14 mouse cellular contexts compared by ENCODE assay signal in genomic region chr5:122786035-122786819, GRCm38 (mm10). TPM values are rescaled to one million over a fixed set of nuclear protein-coding genes. Genes with fewer than 3 reads are reported as not detected.
A peak's percentile ranks its signal among the peaks of the same experiment; 100 is the strongest.
DNase-seq lines count a peak whose midpoint lies in the region; ATAC-seq lines count a peak whose summit lies in the region.
"Had no signal": no experiment of that assay in that cellular context is flagged by ENCODE, and none has a peak within 500 bp of the region (broad histone marks: within the 10 kb centered on the region; RNA-seq: fewer than 3 reads in every experiment).

No protein-coding gene starts in this region.

- 68% methylated on average over 12 of the region's 12 CpGs for WGBS in hindbrain, embryonic 13.5 days
- WGBS in hindbrain, embryonic 10.5 days: 75% methylated on average over 12 of the region's 12 CpGs
- WGBS in limb, embryonic 10.5 days: 65% methylated on average over 12 of the region's 12 CpGs

- H3K27ac ChIP-seq in hindbrain, embryonic 13.5 days: peak overlapping the region; percentile 40; the same call in 1 of the 2 replicates
- no peak overlapping the region for H3K27ac ChIP-seq in hindbrain, embryonic 10.5 days
- peak overlapping the region; percentile 30; the same call in 1 of the 2 replicates for H3K27ac ChIP-seq in limb, embryonic 10.5 days
- H3K27ac ChIP-seq: kidney, embryonic 15.5 days had no signal

- H3K4me3 ChIP-seq in hindbrain, embryonic 13.5 days: no peak overlapping the region
- H3K4me3 ChIP-seq in hindbrain, embryonic 10.5 days: no peak overlapping the region
- no peak overlapping the region for H3K4me3 ChIP-seq in limb, embryonic 10.5 days
- H3K4me3 ChIP-seq: kidney, embryonic 15.5 days; myocyte had no signal

- H3K36me3 ChIP-seq in hindbrain, embryonic 13.5 days: peaks cover 55% of the 10 kb centered on the region
- H3K36me3 ChIP-seq in hindbrain, embryonic 10.5 days: peaks cover 61% of the 10 kb centered on the region
- H3K36me3 ChIP-seq in limb, embryonic 10.5 days: peaks cover 58% of the 10 kb centered on the region

- no peak overlapping the region for H3K9ac ChIP-seq in hindbrain, embryonic 13.5 days
- H3K9ac ChIP-seq: kidney, embryonic 15.5 days; liver, postnatal 0 days had no signal

- no peaks in the 10 kb centered on the region for H3K27me3 ChIP-seq in hindbrain, embryonic 13.5 days
- no peaks in the 10 kb centered on the region for H3K27me3 ChIP-seq in hindbrain, embryonic 10.5 days (ENCODE audit: insufficient read depth, poor library complexity, severe bottlenecking)
- no peaks in the 10 kb centered on the region for H3K27me3 ChIP-seq in limb, embryonic 10.5 days (ENCODE audit: low read depth, poor library complexity, severe bottlenecking)
- H3K27me3 ChIP-seq: kidney, embryonic 15.5 days had no signal

- DNase-seq in hindbrain, embryonic 10.5 days (ENCODE audit: low spot score): no peak
- peak; percentile 60 for DNase-seq in right cerebral cortex, adult 18-20 months
- DNase-seq in right cerebral cortex, postnatal 4 days: no peak
- no peak for DNase-seq in limb, embryonic 10.5 days (ENCODE audit: low spot score)
- no peak for DNase-seq in liver
- DNase-seq in heart, adult 18-20 months: no peak
- DNase-seq: adrenal gland, postnatal 36 days; cerebellum, adult 11-12 months; heart, adult 11 months; liver, postnatal 0 days; thymus, postnatal 4 days had no signal

- H3K4me2 ChIP-seq in hindbrain, embryonic 13.5 days: no peak overlapping the region
- H3K4me2 ChIP-seq: kidney, embryonic 15.5 days had no signal

- ATAC-seq in hindbrain, embryonic 13.5 days (ENCODE audit: low FRiP score): no peak
- ATAC-seq: liver, postnatal 0 days had no signal

- no peaks in the 10 kb centered on the region; the same call in 1 of the 2 replicates for H3K4me1 ChIP-seq in hindbrain, embryonic 13.5 days (replicated peaks)
- H3K4me1 ChIP-seq in hindbrain, embryonic 10.5 days (replicated peaks): peaks cover 6% of the 10 kb centered on the region
- peaks cover 16% of the 10 kb centered on the region for H3K4me1 ChIP-seq in limb, embryonic 10.5 days
- H3K4me1 ChIP-seq: kidney, embryonic 15.5 days had no signal

- no peaks in the 10 kb centered on the region for H3K9me3 ChIP-seq in hindbrain, embryonic 13.5 days
- H3K9me3 ChIP-seq in hindbrain, embryonic 10.5 days: no peaks in the 10 kb centered on the region
- no peaks in the 10 kb centered on the region for H3K9me3 ChIP-seq in limb, embryonic 10.5 days (replicated peaks)
- H3K9me3 ChIP-seq: kidney, embryonic 15.5 days had no signal

RNA-seq across cellular contexts. Expression of gene Camkk2, which starts 7.0 kb away (rescaled TPM):
- 59.1 and 60.3 TPM in 2 replicates for polyA plus RNA-seq in hindbrain, embryonic 13.5 days (2015; fragmentation: Nextera tagmentation; extraction: Ambion mirVana)
- 25.1 and 29.3 TPM in 2 replicates for polyA plus RNA-seq in hindbrain, embryonic 10.5 days (2016; fragmentation: Nextera tagmentation; extraction: Ambion mirVana)
- 29.3 and 30.0 TPM in 2 replicates for polyA plus RNA-seq in limb, embryonic 10.5 days (2016; fragmentation: Nextera tagmentation; extraction: Ambion mirVana)
- total RNA-seq in heart, adult 18-20 months (2021): 10 to 100 TPM in 1 of 2 experiments, 1 to 10 TPM in 1; 8.6 to 12.1 TPM

RNA-seq across cellular contexts. Expression of gene Anapc5, which starts 34.9 kb away (rescaled TPM):
- polyA plus RNA-seq in hindbrain, embryonic 13.5 days (2015; fragmentation: Nextera tagmentation; extraction: Ambion mirVana): 518 and 521 TPM in 2 replicates
- 491 and 495 TPM in 2 replicates for polyA plus RNA-seq in hindbrain, embryonic 10.5 days (2016; fragmentation: Nextera tagmentation; extraction: Ambion mirVana)
- polyA plus RNA-seq in limb, embryonic 10.5 days (2016; fragmentation: Nextera tagmentation; extraction: Ambion mirVana): 489 and 505 TPM in 2 replicates
- total RNA-seq in heart, adult 18-20 months (2021): 100 to 1,000 TPM; 156 to 162 TPM
